Mouse (Mus musculus) liver, embryonic 14.5 days (tissue): Measurements from ENCODE around the gene Tmtc1.

Source experiments
- CTCF ChIP-seq: IDR thresholded peaks from 2 replicates; pipeline ENCODE4 v1.5.1; 2016; ENCODE audit warnings: antibody characterized with exemption, low read depth, control low read depth
- EP300 ChIP-seq: IDR thresholded peaks from 2 replicates; pipeline ENCODE4 v1.6.1; 2016; ENCODE audit warnings: antibody characterized with exemption, low read depth

DNA sequence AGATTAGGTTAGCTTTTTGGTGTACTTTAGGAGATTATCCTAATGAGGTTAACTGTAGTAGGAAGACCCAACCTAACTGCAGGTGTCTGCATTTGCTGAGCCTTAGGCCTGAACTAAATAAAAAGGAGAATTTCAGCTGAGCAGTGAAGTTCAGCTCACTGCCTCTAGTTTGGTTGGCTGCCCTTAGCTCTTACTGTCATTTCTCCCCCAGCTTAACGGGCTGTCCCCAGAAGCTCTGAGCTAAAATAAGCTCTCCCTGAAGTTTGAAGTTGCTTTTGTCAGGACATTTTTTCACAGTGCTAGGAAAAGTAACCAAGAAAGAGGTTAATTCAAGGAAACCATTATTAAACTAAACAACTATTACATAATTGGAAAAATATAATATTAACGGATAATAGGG lies 115.3 kb downstream of the Tmtc1 start:
- TF ChIP-seq CTCF (no peak), EP300 (no peak)
